Mouse (Mus musculus) heart, embryonic 10.5 days (tissue): ENCODE measurements around the gene Copg2. TPM values are rescaled to one million over a fixed set of nuclear protein-coding genes. Genes with fewer than 3 reads are reported as not detected.

Experiments
- DNase-seq: peaks from one replicate; pipeline ENCODE4 v3.0.0-alpha.2; 2017; ENCODE audit warnings: low spot score
- H3K27ac ChIP-seq: fragments of 300-500 bp; sonication (generic); 2 replicates; pipeline ENCODE4 v1.5.1; 2016; ENCODE audit warnings: mild to moderate bottlenecking
- H3K27me3 ChIP-seq: fragments of 300-500 bp; sonication (generic); 2 replicates; pipeline ENCODE4 v1.6.1; 2016; ENCODE audit warnings: mild to moderate bottlenecking; ENCODE audit not compliant: poor library complexity, insufficient read depth, severe bottlenecking
- H3K36me3 ChIP-seq: fragments of 300-500 bp; sonication (generic); 2 replicates; pipeline ENCODE4 v1.6.1; 2016; ENCODE audit warnings: mild to moderate bottlenecking, moderate library complexity
- H3K4me1 ChIP-seq: fragments of 300-500 bp; sonication (generic); 2 replicates; pipeline ENCODE4 v1.6.1; 2016; ENCODE audit warnings: mild to moderate bottlenecking
- H3K4me3 ChIP-seq: fragments of 300-500 bp; sonication (generic); 2 replicates; pipeline ENCODE4 v1.5.1; 2016; ENCODE audit warnings: mild to moderate bottlenecking, moderate library complexity
- H3K9me3 ChIP-seq: fragments of 300-500 bp; sonication (generic); 2 replicates; pipeline ENCODE4 v1.6.1; 2016; ENCODE audit warnings: mild to moderate bottlenecking, moderate library complexity
- WGBS: fragments of 180-500 bp; shearing (Covaris S2); methylation state at CpG from one replicate; pipeline ENCODE4 v1.1.7; 2016; 5-methylcytosine and 5-hydroxymethylcytosine counted together
- polyA plus RNA-seq: library from polyadenylated mRNA; unstranded; fragments of >200 nt; fragmentation: Nextera tagmentation; extraction: Ambion mirVana; gene quantifications from 2 replicates; pipeline ENCODE4 v1.2.1, GENCODE M21; 2016

The Copg2 gene
- polyA plus RNA-seq, 1 experiment from 2014 or later = 18.6 TPM

- DNase-seq = no peak
- Histone ChIP-seq H3K27me3 (no peaks in the 10 kb centered on the region), H3K27ac (peak overlapping the region; percentile 22; the same call in 1 of the 2 replicates), H3K4me3 (no peak overlapping the region), H3K9me3 (no peaks in the 10 kb centered on the region), H3K36me3 (no peaks in the 10 kb centered on the region), H3K4me1 (peaks cover 22% of the 10 kb centered on the region)
- WGBS = 90% methylated on average over 11 of the region's 11 CpGs
These were observed 182.7 kb downstream of the Copg2 start for GRCm38 (mm10) chr6:30713896-30714295.

GRCm38 (mm10) chr6:30713455-30713854 lies 183.1 kb downstream of the Copg2 start:
- H3K9me3 ChIP-seq = no peaks in the 10 kb centered on the region
- 68% methylated on average over 6 of the region's 6 CpGs for WGBS
- H3K4me3 ChIP-seq = no peak overlapping the region
- peak overlapping the region; percentile 22; the same call in 1 of the 2 replicates for H3K27ac ChIP-seq
- no peaks in the 10 kb centered on the region for H3K27me3 ChIP-seq
- peaks cover 22% of the 10 kb centered on the region for H3K4me1 ChIP-seq
- no peak for DNase-seq
- no peaks in the 10 kb centered on the region for H3K36me3 ChIP-seq

GRCm38 (mm10) chr6:30712484-30712883 lies 184.1 kb downstream of the Copg2 start:
- H3K36me3 ChIP-seq = no peaks in the 10 kb centered on the region
- H3K9me3 ChIP-seq = no peaks in the 10 kb centered on the region
- peaks cover 22% of the 10 kb centered on the region for H3K4me1 ChIP-seq
- peak overlapping the region; percentile 64 for H3K27ac ChIP-seq
- no peak for DNase-seq
- H3K4me3 ChIP-seq = no peak overlapping the region
- H3K27me3 ChIP-seq = no peaks in the 10 kb centered on the region
- WGBS = 42% methylated on average over 7 of the region's 7 CpGs

GRCm38 (mm10) chr6:30711365-30711763 lies 185.2 kb downstream of the Copg2 start:
- peaks cover 22% of the 10 kb centered on the region for H3K4me1 ChIP-seq
- H3K36me3 ChIP-seq = no peaks in the 10 kb centered on the region
- no peak for DNase-seq
- H3K27ac ChIP-seq = peak overlapping the region; percentile 83
- H3K4me3 ChIP-seq = no peak overlapping the region
- no peaks in the 10 kb centered on the region for H3K9me3 ChIP-seq
- 20% methylated on average over 10 of the region's 10 CpGs for WGBS
- no peaks in the 10 kb centered on the region for H3K27me3 ChIP-seq

GRCm38 (mm10) chr6:30710371-30711364 lies 185.9 kb downstream of the Copg2 start:
- H3K36me3 ChIP-seq = no peaks in the 10 kb centered on the region
- H3K27ac ChIP-seq = peak overlapping the region; percentile 83
- no peak for DNase-seq
- H3K27me3 ChIP-seq = no peaks in the 10 kb centered on the region
- H3K4me1 ChIP-seq = peaks cover 22% of the 10 kb centered on the region
- H3K4me3 ChIP-seq = no peak overlapping the region
- 54% methylated on average over 25 of the region's 25 CpGs for WGBS
- no peaks in the 10 kb centered on the region for H3K9me3 ChIP-seq

- H3K27ac ChIP-seq = peak overlapping the region; percentile 70
- peaks cover 25% of the 10 kb centered on the region for H3K4me1 ChIP-seq
- no peak overlapping the region for H3K4me3 ChIP-seq
- 76% methylated on average over 6 of the region's 6 CpGs for whole genome bisulfite sequencing
- no peaks in the 10 kb centered on the region for H3K9me3 ChIP-seq
- no peaks in the 10 kb centered on the region for H3K27me3 ChIP-seq
- no peaks in the 10 kb centered on the region for H3K36me3 ChIP-seq
- DNase-seq = no peak
These were observed 187.5 kb downstream of the Copg2 start for GRCm38 (mm10) chr6:30709115-30709514.

- Histone ChIP-seq H3K27me3 (no peaks in the 10 kb centered on the region), H3K4me3 (no peak overlapping the region), H3K36me3 (no peaks in the 10 kb centered on the region), H3K27ac (peak overlapping the region; percentile 83), H3K9me3 (no peaks in the 10 kb centered on the region), H3K4me1 (peaks cover 24% of the 10 kb centered on the region)
- DNase-seq = peak; percentile 72
- 67% methylated on average over 9 of the region's 9 CpGs for WGBS
These were observed 192.5 kb downstream of the Copg2 start for GRCm38 (mm10) chr6:30703977-30704602.

- H3K36me3 ChIP-seq = no peaks in the 10 kb centered on the region
- peaks cover 24% of the 10 kb centered on the region for H3K4me1 ChIP-seq
- no peak overlapping the region for H3K4me3 ChIP-seq
- no peaks in the 10 kb centered on the region for H3K9me3 ChIP-seq
- 28% methylated on average over 6 of the region's 6 CpGs for WGBS
- H3K27ac ChIP-seq = peak overlapping the region; percentile 72
- H3K27me3 ChIP-seq = no peaks in the 10 kb centered on the region
- peak; percentile 76 for DNase-seq
These were observed 193.1 kb downstream of the Copg2 start for GRCm38 (mm10) chr6:30703476-30703875.

- peaks cover 25% of the 10 kb centered on the region for H3K4me1 ChIP-seq
- 81% methylated on average over 6 of the region's 6 CpGs for WGBS
- H3K9me3 ChIP-seq = no peaks in the 10 kb centered on the region
- no peaks in the 10 kb centered on the region for H3K36me3 ChIP-seq
- no peak for DNase-seq
- no peaks in the 10 kb centered on the region for H3K27me3 ChIP-seq
- no peak overlapping the region for H3K4me3 ChIP-seq
- peak overlapping the region; percentile 72 for H3K27ac ChIP-seq
These were observed 193.7 kb downstream of the Copg2 start for GRCm38 (mm10) chr6:30702881-30703280.

GRCm38 (mm10) chr6:30700182-30700581 lies 196.4 kb downstream of the Copg2 start:
- Histone ChIP-seq H3K27ac (peak overlapping the region; percentile 85), H3K36me3 (no peaks in the 10 kb centered on the region), H3K9me3 (no peaks in the 10 kb centered on the region), H3K27me3 (no peaks in the 10 kb centered on the region), H3K4me3 (no peak overlapping the region), H3K4me1 (peaks cover 30% of the 10 kb centered on the region)
- WGBS = 54% methylated on average over 6 of the region's 6 CpGs
- DNase-seq = no peak

GRCm38 (mm10) chr6:30698036-30698435 lies 198.6 kb downstream of the Copg2 start:
- no peak for DNase-seq
- WGBS = 90% methylated on average over 4 of the region's 4 CpGs

More at GRCm38 (mm10) chr6:30698036-30698435, 198.6 kb downstream of the Copg2 start:
- H3K4me1 ChIP-seq = peaks cover 29% of the 10 kb centered on the region
- peak overlapping the region; percentile 78; the same call in 1 of the 2 replicates for H3K27ac ChIP-seq
- H3K9me3 ChIP-seq = no peaks in the 10 kb centered on the region
- no peaks in the 10 kb centered on the region for H3K36me3 ChIP-seq
- no peak overlapping the region for H3K4me3 ChIP-seq
- no peaks in the 10 kb centered on the region for H3K27me3 ChIP-seq
